Mouse (Mus musculus): ENCODE results near the gene Gm20837. TPM values are rescaled to one million over a fixed set of nuclear protein-coding genes. Genes with fewer than 3 reads are reported as not detected.
"Not testable (repeated sequence)": the region's sequence is repeated elsewhere in the genome, so short reads cannot be mapped to it uniquely, and the experiment has no call there.

Gm20837 gene
- polyA plus RNA-seq (2014; fragmentation: Nextera tagmentation; extraction: Ambion mirVana), result not detected in 2 replicates

DNA sequence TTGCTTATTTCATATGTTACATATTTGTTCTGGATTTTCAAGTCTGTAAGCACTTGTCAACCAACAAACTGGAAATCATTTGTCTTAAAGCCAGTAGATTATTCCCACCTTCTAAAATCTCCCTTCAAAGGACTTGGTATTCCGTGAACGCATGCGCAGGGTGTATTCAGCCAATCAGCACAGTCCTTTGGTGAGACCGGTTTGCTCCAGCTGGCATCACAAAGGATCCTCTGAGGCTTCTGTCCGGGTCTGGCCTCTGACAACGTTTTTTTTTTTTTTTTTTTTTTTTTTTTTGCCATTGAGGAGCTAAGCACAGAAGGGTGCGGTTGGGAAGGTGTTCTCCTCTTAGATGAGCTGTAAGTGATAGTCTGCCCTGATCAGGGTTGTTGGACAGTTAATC is at the start of gene Gm20837:
Gene Gm20837 (plus strand): TSS at position 301 of the 400 bp plus-strand sequence.
- WGBS, result no CpG with 5 or more reads among the region's 7 CpGs
- H3K9ac ChIP-seq (ENCODE audit: low read length); H3K27me3 ChIP-seq (ENCODE audit: control insufficient read depth, insufficient read depth, low read length); H3K4me3 ChIP-seq (ENCODE audit: low read depth, low read length); ATAC-seq (ENCODE audit: insufficient number of reproducible peaks, low FRiP score, low TSS enrichment, low read depth); H3K4me2 ChIP-seq (ENCODE audit: low read depth, severe bottlenecking); H3K9me3 ChIP-seq (ENCODE audit: control insufficient read depth, low read length); H3K4me1 ChIP-seq (ENCODE audit: control insufficient read depth, insufficient read depth, low read length); H3K27ac ChIP-seq (replicated peaks; ENCODE audit: low read depth, low read length); H3K36me3 ChIP-seq (ENCODE audit: control insufficient read depth, insufficient read depth, low read length); DNase-seq (ENCODE audit: low spot score): not testable (repeated sequence)
